ENCODE assay signal across 17 mouse cellular contexts in genomic region chr3:51670414-51671070, GRCm38 (mm10). TPM values are rescaled to one million over a fixed set of nuclear protein-coding genes. Genes with fewer than 3 reads are reported as not detected.
DNase-seq lines count a peak whose midpoint lies in the region; ATAC-seq and TF ChIP-seq lines count a peak whose summit lies in the region.
"Had no signal": no experiment of that assay in that cellular context is flagged by ENCODE, and none has a peak within 500 bp of the region (broad histone marks: within the 10 kb centered on the region; RNA-seq: fewer than 3 reads in every experiment).

No protein-coding gene starts in this region.

- no peak overlapping the region for H3K9ac ChIP-seq in ES-E14 (ENCODE audit: insufficient read depth, low read depth, low read length, poor library complexity, severe bottlenecking)
- H3K9ac ChIP-seq in hindbrain, embryonic 16.5 days (ENCODE audit: low read depth, low read length), result no peak overlapping the region
- H3K9ac ChIP-seq: forebrain, embryonic 12.5 days; kidney, embryonic 15.5 days; lung, embryonic 14.5 days had no signal

- WGBS in hindbrain, embryonic 16.5 days, result 80% methylated on average over 5 of the region's 5 CpGs

- H3K9me3 ChIP-seq in ES-E14 (ENCODE audit: control insufficient read depth, insufficient read depth, low read depth, low read length), result no peaks in the 10 kb centered on the region
- H3K9me3 ChIP-seq in erythroblast, embryonic 14.5 days (ENCODE audit: control insufficient read depth, low read length), result no peaks in the 10 kb centered on the region
- H3K9me3 ChIP-seq in megakaryocyte, embryonic 14.5 days, result no peaks in the 10 kb centered on the region
- H3K9me3 ChIP-seq in hindbrain, embryonic 16.5 days (ENCODE audit: control insufficient read depth, low read length), result no peaks in the 10 kb centered on the region
- H3K9me3 ChIP-seq: forebrain, embryonic 12.5 days; hindbrain, embryonic 10.5 days; kidney, embryonic 15.5 days had no signal

- H3K4me1 ChIP-seq in ES-E14 (ENCODE audit: control insufficient read depth in 2 of 2, insufficient read depth in 2 of 2, low read length in 2 of 2, poor library complexity in 1 of 2), result peaks cover 7 to 12% of the 10 kb centered on the region in 2 experiments; a peak in 2 of 4 replicates
- H3K4me1 ChIP-seq in erythroblast, embryonic 14.5 days (ENCODE audit: control insufficient read depth), result peaks cover 63% of the 10 kb centered on the region
- peaks cover 78% of the 10 kb centered on the region for H3K4me1 ChIP-seq in megakaryocyte, embryonic 14.5 days
- no peaks in the 10 kb centered on the region for H3K4me1 ChIP-seq in hindbrain, embryonic 16.5 days (ENCODE audit: control insufficient read depth, insufficient read depth, low read depth, low read length)
- H3K4me1 ChIP-seq: forebrain, embryonic 12.5 days had no signal

- H3K36me3 ChIP-seq in ES-E14 (ENCODE audit: control insufficient read depth, insufficient read depth, low read length, poor library complexity, severe bottlenecking), result no peaks in the 10 kb centered on the region
- peaks cover 6% of the 10 kb centered on the region; the same call in 1 of the 2 replicates for H3K36me3 ChIP-seq in erythroblast, embryonic 14.5 days (ENCODE audit: control insufficient read depth)
- peaks cover 2% of the 10 kb centered on the region for H3K36me3 ChIP-seq in megakaryocyte, embryonic 14.5 days (replicated peaks; ENCODE audit: low read length)
- no peaks in the 10 kb centered on the region for H3K36me3 ChIP-seq in hindbrain, embryonic 16.5 days (ENCODE audit: control insufficient read depth, insufficient read depth, low read length)
- H3K36me3 ChIP-seq: forebrain, embryonic 12.5 days; hindbrain, embryonic 10.5 days; kidney, embryonic 15.5 days had no signal

- peak; percentile 47 to 56 for DNase-seq in adrenal gland, postnatal 36 days
- DNase-seq in adrenal gland, adult 18-20 months (ENCODE audit: low spot score in 2 of 2), result no peak
- DNase-seq in ES-E14 (ENCODE audit: low read depth, low spot score), result no peak
- DNase-seq in layer of hippocampus, adult 8-10 months (ENCODE audit: low spot score in 2 of 2), result no peak
- no peak for DNase-seq in cerebellum, adult 11-12 months
- DNase-seq: gastrocnemius, postnatal 36 days; lung, embryonic 14.5 days; midbrain, embryonic 14.5 days; thymus, postnatal 4 days had no signal

- no peak overlapping the region for H3K4me3 ChIP-seq in ES-E14 (ENCODE audit: insufficient read depth in 1 of 2, low read depth in 1 of 2, low read length in 2 of 2, poor library complexity in 1 of 2, severe bottlenecking in 1 of 2)
- H3K4me3 ChIP-seq in erythroblast, embryonic 14.5 days (replicated peaks), result peak overlapping the region; percentile 38
- H3K4me3 ChIP-seq in megakaryocyte, embryonic 14.5 days (replicated peaks), result peak overlapping the region; percentile 55
- H3K4me3 ChIP-seq in hindbrain, embryonic 16.5 days (ENCODE audit: low read length), result no peak overlapping the region
- H3K4me3 ChIP-seq: forebrain, embryonic 12.5 days; hindbrain, embryonic 10.5 days; kidney, embryonic 15.5 days; left cerebral cortex, adult 2 months had no signal

- H3K4me2 ChIP-seq in hindbrain, embryonic 16.5 days (ENCODE audit: low read length), result no peak overlapping the region
- H3K4me2 ChIP-seq: forebrain, embryonic 12.5 days; kidney, embryonic 15.5 days; lung, embryonic 14.5 days had no signal

- no peaks in the 10 kb centered on the region for H3K27me3 ChIP-seq in erythroblast, embryonic 14.5 days (ENCODE audit: control insufficient read depth)
- H3K27me3 ChIP-seq in megakaryocyte, embryonic 14.5 days (replicated peaks), result no peaks in the 10 kb centered on the region
- no peaks in the 10 kb centered on the region for H3K27me3 ChIP-seq in hindbrain, embryonic 16.5 days (replicated peaks; ENCODE audit: control insufficient read depth, insufficient read depth, low read length)
- H3K27me3 ChIP-seq: forebrain, embryonic 12.5 days; kidney, embryonic 15.5 days had no signal

- in situ Hi-C loops in ES-E14 (cut with MboI; ENCODE audit: low sequenced_read_pairs in 2 of 2, unreplicated experiment in 2 of 2), result no loop called here

- no peak overlapping the region; the same call in 1 of the 2 replicates for H3K27ac ChIP-seq in ES-E14 (ENCODE audit: insufficient read depth, low read depth, low read length, poor library complexity, severe bottlenecking)
- no peak overlapping the region for H3K27ac ChIP-seq in hindbrain, embryonic 16.5 days (ENCODE audit: low read depth, low read length)
- H3K27ac ChIP-seq: forebrain, embryonic 12.5 days; hindbrain, embryonic 10.5 days; kidney, embryonic 15.5 days; left cerebral cortex, adult 2 months had no signal

- no peak for ATAC-seq in hindbrain, embryonic 16.5 days
- ATAC-seq: CD4-positive, CD25-positive, alpha-beta regulatory T cell, adult 4 months had no signal

TF ChIP-seq in ES-E14, 5 proteins besides CTCF, POLR2A, EP300 and RAD21:
- peak; percentile 97 for TF ChIP-seq MAFK (IDR thresholded peaks at IDR 0.05; ENCODE audit: insufficient read depth, low read depth, low read length)
- TF ChIP-seq CHD2 (IDR thresholded peaks at IDR 0.05; ENCODE audit: low read depth, low read length), result no peak

RNA-seq across cellular contexts. Expression of gene Mgst2, which starts 10.4 kb away (rescaled TPM):
- 100 to 1,000 TPM; 162 to 243 TPM for total RNA-seq in adrenal gland, postnatal 36 days (2021)
- total RNA-seq in adrenal gland, adult 18-20 months (2021), result 100 to 1,000 TPM; 102 to 181 TPM
- 0.71 and 0.95 TPM in 2 replicates for total RNA-seq in ES-E14 (2012; rRNA removed)
- polyA plus RNA-seq in erythroblast, embryonic 14.5 days (2012), result not detected in 2 replicates
- polyA plus RNA-seq in megakaryocyte, embryonic 14.5 days (2012; ENCODE audit: insufficient read depth, low replicate concordance), result 1.1 TPM in 1 of 2 replicates, not detected in the other
- polyA plus RNA-seq in hindbrain, embryonic 16.5 days (2015; fragmentation: Nextera tagmentation; extraction: Ambion mirVana), result 0.33 and 0.40 TPM in 2 replicates
- total RNA-seq in layer of hippocampus, adult 8-10 months (2022), result 1 to 10 TPM in 1 of 4 experiments, under 1 TPM in 1, not detected in 2; 0.61 to 1.4 TPM
- total RNA-seq: left cerebral cortex, adult 2 months had no signal
- polyA plus RNA-seq: forebrain, embryonic 12.5 days; hindbrain, embryonic 10.5 days had no signal

Comparison
In these comparisons a context has a peak if more than half of its experiments do, and no peak if none do; other contexts are left out.
1. DNase-seq: peak in adrenal gland, postnatal 36 days (2 of 2); none in adrenal gland, adult 18-20 months (0 of 2), ES-E14 (single experiment), layer of hippocampus, adult 8-10 months (0 of 2) and cerebellum, adult 11-12 months (single experiment).
2. H3K4me3 ChIP-seq: peak in erythroblast, embryonic 14.5 days (single experiment) and megakaryocyte, embryonic 14.5 days (single experiment); none in ES-E14 (0 of 2) and hindbrain, embryonic 16.5 days (single experiment).
3. RNA of gene Mgst2, which starts 10.4 kb away (total RNA-seq): 162 to 243 TPM in adrenal gland, postnatal 36 days and 102 to 181 TPM in adrenal gland, adult 18-20 months; 0.71 to 0.95 TPM in ES-E14 and 0.61 to 1.4 TPM in layer of hippocampus, adult 8-10 months; every median in the first group is over 10 times any median in the second.